Mouse (Mus musculus): Measurements from ENCODE around the gene Nutf2-ps1. TPM values are rescaled to one million over a fixed set of nuclear protein-coding genes. Genes with fewer than 3 reads are reported as not detected.
A peak's percentile ranks its signal among the peaks of the same experiment; 100 is the strongest.

Gene Nutf2-ps1
- total and polyA plus RNA-seq, 3 experiments: 50.8 to 509 (median 220) TPM

GRCm38 (mm10) chr19:53550972-53551371, 37.9 kb downstream of the Nutf2-ps1 start:
- H3K36me3 ChIP-seq (replicated peaks in 1 of 2; ENCODE audit: control insufficient read depth in 1 of 2, insufficient read depth in 1 of 2, low read length in 1 of 2): no peaks in the 10 kb centered on the region
- in situ Hi-C loops (cut with MboI; ENCODE audit: low pct_ligation_motif_present, low pct_unique_long_range_greater_than_20kb, low sequenced_read_pairs): no loop called here
- no peak overlapping the region for H3K9ac ChIP-seq (ENCODE audit: insufficient read depth, low read depth)
- peaks cover 8 to 25% of the 10 kb centered on the region in 2 experiments for H3K4me1 ChIP-seq (ENCODE audit: control insufficient read depth in 1 of 2, insufficient read depth in 2 of 2)
- DNase-seq (ENCODE audit: extremely low read depth): no peak
- H3K4me3 ChIP-seq (replicated peaks in 1 of 3; ENCODE audit: low read depth in 2 of 3, low read length in 2 of 3, poor library complexity in 1 of 3): no peak overlapping the region
- H3K27ac ChIP-seq (ENCODE audit: insufficient read depth, low read depth): no peak overlapping the region
- no peak overlapping the region for H3K4me2 ChIP-seq (ENCODE audit: insufficient read depth, low read depth, poor library complexity, severe bottlenecking)
- no peaks in the 10 kb centered on the region for H3K27me3 ChIP-seq (replicated peaks)
- dilution Hi-C loops (cut with MboI; ENCODE audit: extremely low pct_ligation_motif_present, extremely low pct_unique_long_range_greater_than_20kb, low sequenced_read_pairs): no loop called here
- H3K9me3 ChIP-seq (replicated peaks; ENCODE audit: low read length): no peaks in the 10 kb centered on the region
- H3K79me2 ChIP-seq (replicated peaks; ENCODE audit: control insufficient read depth, extremely low read depth, insufficient read depth, poor library complexity, severe bottlenecking): no peaks in the 10 kb centered on the region
- TF ChIP-seq PAX5 (IDR thresholded peaks at IDR 0.05; ENCODE audit: low read length) (no peak), NELFE (IDR thresholded peaks at IDR 0.05; ENCODE audit: low read depth, low read length) (no peak), E2F4 (IDR thresholded peaks at IDR 0.05; ENCODE audit: insufficient replicate concordance, low read depth, low read length) (no peak)

GRCm38 (mm10) chr19:53547597-53547996, 41.3 kb downstream of the Nutf2-ps1 start:
- Histone ChIP-seq H3K79me2 (replicated peaks; ENCODE audit: control insufficient read depth, extremely low read depth, insufficient read depth, poor library complexity, severe bottlenecking) (no peaks in the 10 kb centered on the region), H3K9me3 (replicated peaks; ENCODE audit: low read length) (no peaks in the 10 kb centered on the region), H3K4me3 (replicated peaks in 1 of 3; ENCODE audit: low read depth in 2 of 3, low read length in 2 of 3, poor library complexity in 1 of 3) (no peak overlapping the region), H3K4me2 (ENCODE audit: insufficient read depth, low read depth, poor library complexity, severe bottlenecking) (no peak overlapping the region), H3K36me3 (replicated peaks in 1 of 2; ENCODE audit: control insufficient read depth in 1 of 2, insufficient read depth in 1 of 2, low read length in 1 of 2) (peaks cover 7 to 10% of the 10 kb centered on the region in 2 experiments), H3K4me1 (ENCODE audit: control insufficient read depth in 1 of 2, insufficient read depth in 2 of 2) (peaks cover 5 to 21% of the 10 kb centered on the region in 2 experiments; a peak in 3 of 4 replicates), H3K9ac (ENCODE audit: insufficient read depth, low read depth) (no peak overlapping the region), H3K27ac (ENCODE audit: insufficient read depth, low read depth) (no peak overlapping the region), H3K27me3 (replicated peaks) (no peaks in the 10 kb centered on the region)
- DNase-seq (ENCODE audit: extremely low read depth): no peak
- TF ChIP-seq BHLHE40 (IDR thresholded peaks at IDR 0.05; ENCODE audit: low read depth, low read length): no peak
- 0 out of 2 replicates have a peak, but pooled peaks have one; percentile 15 for TF ChIP-seq USF1 (IDR thresholded peaks at IDR 0.05; ENCODE audit: low read depth, low read length)
- no peak for TF ChIP-seq POLR2A (IDR thresholded peaks at IDR 0.05; ENCODE audit: low read depth, low read length)
- TF ChIP-seq HCFC1 (IDR thresholded peaks at IDR 0.05; ENCODE audit: low read depth, low read length): no peak
- TF ChIP-seq POLR2AphosphoS2 (IDR thresholded peaks at IDR 0.05; ENCODE audit: low read depth, low read length): no peak
- TF ChIP-seq MEF2A (IDR thresholded peaks at IDR 0.05; ENCODE audit: borderline replicate concordance, low read depth, low read length): no peak
- TF ChIP-seq RAD21 (IDR thresholded peaks at IDR 0.05; ENCODE audit: low read depth, low read length): no peak
- dilution Hi-C loops (cut with MboI; ENCODE audit: extremely low pct_ligation_motif_present, extremely low pct_unique_long_range_greater_than_20kb, low sequenced_read_pairs) (no loop called here), in situ Hi-C loops (cut with MboI; ENCODE audit: low pct_ligation_motif_present, low pct_unique_long_range_greater_than_20kb, low sequenced_read_pairs) (no loop called here)

- Histone ChIP-seq H3K4me3 (replicated peaks in 1 of 3; ENCODE audit: low read depth in 2 of 3, low read length in 2 of 3, poor library complexity in 1 of 3) (no peak overlapping the region), H3K27me3 (replicated peaks) (no peaks in the 10 kb centered on the region), H3K4me1 (ENCODE audit: control insufficient read depth in 1 of 2, insufficient read depth in 2 of 2) (peaks cover 5 to 29% of the 10 kb centered on the region in 2 experiments; a peak in 3 of 4 replicates), H3K9me3 (replicated peaks; ENCODE audit: low read length) (no peaks in the 10 kb centered on the region), H3K27ac (ENCODE audit: insufficient read depth, low read depth) (no peak overlapping the region), H3K9ac (ENCODE audit: insufficient read depth, low read depth) (no peak overlapping the region), H3K79me2 (replicated peaks; ENCODE audit: control insufficient read depth, extremely low read depth, insufficient read depth, poor library complexity, severe bottlenecking) (no peaks in the 10 kb centered on the region), H3K36me3 (replicated peaks in 1 of 2; ENCODE audit: control insufficient read depth in 1 of 2, insufficient read depth in 1 of 2, low read length in 1 of 2) (peaks cover 31 to 36% of the 10 kb centered on the region in 2 experiments), H3K4me2 (ENCODE audit: insufficient read depth, low read depth, poor library complexity, severe bottlenecking) (no peak overlapping the region)
- dilution Hi-C loops (cut with MboI; ENCODE audit: extremely low pct_ligation_motif_present, extremely low pct_unique_long_range_greater_than_20kb, low sequenced_read_pairs) (no loop called here), in situ Hi-C loops (cut with MboI; ENCODE audit: low pct_ligation_motif_present, low pct_unique_long_range_greater_than_20kb, low sequenced_read_pairs) (no loop called here)
- DNase-seq (ENCODE audit: extremely low read depth): no peak
- no peak for TF ChIP-seq ZNF384 (IDR thresholded peaks at IDR 0.05; ENCODE audit: low read depth, low read length)
- no peak for TF ChIP-seq UBTF (IDR thresholded peaks at IDR 0.05; ENCODE audit: low read depth, low read length)
- no peak for TF ChIP-seq E2F4 (IDR thresholded peaks at IDR 0.05; ENCODE audit: insufficient replicate concordance, low read depth, low read length)
- TF ChIP-seq POLR2AphosphoS2 (IDR thresholded peaks at IDR 0.05; ENCODE audit: low read depth, low read length): no peak
- TF ChIP-seq SIN3A (IDR thresholded peaks at IDR 0.05; ENCODE audit: low read length): no peak
- TF ChIP-seq PAX5 (IDR thresholded peaks at IDR 0.05; ENCODE audit: low read length): no peak
- no peak for TF ChIP-seq TBP (conservative IDR thresholded peaks at IDR 0.05; ENCODE audit: low read depth, low read length)
- TF ChIP-seq RCOR1 (conservative IDR thresholded peaks at IDR 0.05; ENCODE audit: low read depth, low read length): no peak
- no peak for TF ChIP-seq BHLHE40 (IDR thresholded peaks at IDR 0.05; ENCODE audit: low read depth, low read length)
- TF ChIP-seq ZMIZ1 (IDR thresholded peaks at IDR 0.05; ENCODE audit: low read depth, low read length): no peak
- TF ChIP-seq ZC3H11A (IDR thresholded peaks at IDR 0.05; ENCODE audit: low read depth, low read length): no peak
- no peak for TF ChIP-seq MAFK (IDR thresholded peaks at IDR 0.05; ENCODE audit: insufficient replicate concordance, low read length)
- no peak for TF ChIP-seq NRF1 (IDR thresholded peaks at IDR 0.05; ENCODE audit: low read depth, low read length)
- TF ChIP-seq KAT2A (IDR thresholded peaks at IDR 0.05; ENCODE audit: insufficient replicate concordance, low read length): no peak
- TF ChIP-seq JUN (IDR thresholded peaks at IDR 0.05; ENCODE audit: insufficient read depth, low read depth, low read length): no peak
- TF ChIP-seq MEF2A (IDR thresholded peaks at IDR 0.05; ENCODE audit: borderline replicate concordance, low read depth, low read length): no peak
- no peak for TF ChIP-seq ELF1 (IDR thresholded peaks at IDR 0.05; ENCODE audit: low read depth, low read length)
- TF ChIP-seq EP300 (IDR thresholded peaks at IDR 0.05; ENCODE audit: low read length): no peak
- TF ChIP-seq USF2 (conservative IDR thresholded peaks at IDR 0.05; ENCODE audit: low read depth, low read length): no peak
- no peak for TF ChIP-seq USF1 (IDR thresholded peaks at IDR 0.05; ENCODE audit: low read depth, low read length)
Measured at GRCm38 (mm10) chr19:53544923-53545561, 43.8 kb downstream of the Nutf2-ps1 start.
